Mouse (Mus musculus) kidney, postnatal 36 days (tissue): ENCODE results near the gene Faf1.

Experiments
- DNase-seq, 2 experiments: peaks; one replicate each; pipeline ENCODE4 v3.0.0; 2021 to 2022; ENCODE audit warnings: mixed read lengths in 2 of 2

Gene Faf1

GRCm38 (mm10) chr4:109676218-109677215, at the start of gene Faf1:
TSS of gene Faf1 (plus strand) at chr4:109676588.
- DNase-seq, result peak; percentile 98 to 99

- no peak for DNase-seq
These were observed 46.2 kb upstream of the Faf1 start for GRCm38 (mm10) chr4:109630215-109630614.

GRCm38 (mm10) chr4:109631029-109631428, 45.4 kb upstream of the Faf1 start:
- DNase-seq, result no peak

GRCm38 (mm10) chr4:109634971-109635370, 41.4 kb upstream of the Faf1 start:
- peak; percentile 12 to 52 for DNase-seq

- DNase-seq, result no peak
These were observed 37.0 kb upstream of the Faf1 start for GRCm38 (mm10) chr4:109639356-109639755.

GRCm38 (mm10) chr4:109640141-109640540, 36.2 kb upstream of the Faf1 start:
- DNase-seq, result peak; percentile 34 to 46

- DNase-seq, result no peak
These were observed 34.9 kb upstream of the Faf1 start for GRCm38 (mm10) chr4:109641451-109641850.

GRCm38 (mm10) chr4:109647281-109647680, 29.1 kb upstream of the Faf1 start:
- no peak for DNase-seq

- no peak for DNase-seq
These were observed 27.1 kb upstream of the Faf1 start for GRCm38 (mm10) chr4:109649331-109649730.

GRCm38 (mm10) chr4:109653251-109653650, 23.1 kb upstream of the Faf1 start:
- no peak for DNase-seq

GRCm38 (mm10) chr4:109654701-109655100, 21.7 kb upstream of the Faf1 start:
- no peak for DNase-seq

- DNase-seq, result no peak
These were observed 20.6 kb upstream of the Faf1 start for GRCm38 (mm10) chr4:109655738-109656137.

- DNase-seq, result peak; percentile 22 to 25
These were observed 20.1 kb upstream of the Faf1 start for GRCm38 (mm10) chr4:109656301-109656700.

GRCm38 (mm10) chr4:109657021-109657850, 19.2 kb upstream of the Faf1 start:
- DNase-seq, result peak; percentile 49 to 74

GRCm38 (mm10) chr4:109657851-109658500, 18.4 kb upstream of the Faf1 start:
- DNase-seq, result no peak

- DNase-seq, result no peak
These were observed 17.6 kb upstream of the Faf1 start for GRCm38 (mm10) chr4:109658826-109659225.

- DNase-seq, result no peak
These were observed 16.8 kb upstream of the Faf1 start for GRCm38 (mm10) chr4:109659571-109659970.

GRCm38 (mm10) chr4:109660568-109660967, 15.8 kb upstream of the Faf1 start:
- no peak for DNase-seq

GRCm38 (mm10) chr4:109661183-109661582, 15.2 kb upstream of the Faf1 start:
- DNase-seq, result no peak

- DNase-seq, result no peak
These were observed 14.1 kb upstream of the Faf1 start for GRCm38 (mm10) chr4:109662271-109662670.

- no peak for DNase-seq
These were observed 12.3 kb upstream of the Faf1 start for GRCm38 (mm10) chr4:109664091-109664490.

GRCm38 (mm10) chr4:109665101-109665981, 11.0 kb upstream of the Faf1 start:
- peak; percentile 78 to 84 for DNase-seq
